Mouse (Mus musculus) inflammation-experienced regulatory T-cells (primary cell): ENCODE results near the gene Abtb1. TPM values are rescaled to one million over a fixed set of nuclear protein-coding genes. Genes with fewer than 3 reads are reported as not detected.

Source experiments
- polyA plus RNA-seq, 2 experiments: library from polyadenylated mRNA; unstranded; fragments of 100-300 nt; shearing (Covaris generic); gene quantifications; one replicate each; pipeline ENCODE4 v1.2.1; 2017

Gene Abtb1
- polyA plus RNA-seq = 10 to 100 TPM; 61.4 to 70.9 TPM

GRCm38 (mm10) chr6:88841781-88842689, at the start of gene Abtb1:
Abtb1 (minus strand) TSS chr6:88841984.

DNA sequence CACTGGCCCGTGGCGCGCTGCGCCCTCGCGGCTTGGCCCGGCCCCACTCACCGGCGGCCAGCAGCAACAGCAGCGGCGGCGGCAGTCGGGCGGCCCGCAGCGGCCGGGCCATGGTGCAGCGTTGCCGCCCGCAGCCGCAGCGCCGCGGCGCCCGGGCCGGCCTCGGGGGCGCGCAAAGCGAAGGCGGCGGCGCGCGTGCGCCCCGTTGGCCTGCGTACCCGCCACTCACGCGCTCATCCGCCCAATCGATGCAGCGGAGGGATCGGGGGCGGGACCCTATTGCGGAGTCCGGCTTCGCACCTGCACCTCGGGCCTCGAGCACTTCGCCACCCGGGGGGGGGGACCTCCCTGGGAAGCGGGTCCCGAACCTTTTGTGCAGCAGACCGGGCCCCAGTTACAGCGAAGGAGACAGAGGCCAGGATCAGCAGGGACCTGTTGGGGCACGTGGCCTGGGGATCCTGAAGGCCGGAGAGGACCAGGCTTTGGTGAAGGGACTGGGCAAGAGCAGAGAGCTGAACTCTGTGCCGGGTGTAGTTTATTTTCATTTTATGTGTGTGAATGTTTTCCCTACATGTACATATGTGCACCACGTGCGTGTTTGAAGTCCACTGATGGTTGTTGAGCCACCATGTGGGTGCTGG, 33.2 kb upstream of the Abtb1 start, which contains the start of gene Podxl2:
Gene Podxl2, minus strand, starts transcription at position 177 of the 641 bp plus-strand sequence.

Other genes with a start within 250 kb of the Abtb1 start
- gene Kbtbd12, start 204.0 kb downstream of the Abtb1 start, polyA plus RNA-seq = under 1 TPM in 1 of 2 experiments, not detected in 1; 0.04 TPM
- gene Mgll, start 117.6 kb downstream of the Abtb1 start, polyA plus RNA-seq = 1 to 10 TPM in 1 of 2 experiments, under 1 TPM in 1; 0.20 to 3.9 TPM
- gene Podxl2, start 33.1 kb upstream of the Abtb1 start, polyA plus RNA-seq = 10 to 100 TPM in 1 of 2 experiments, under 1 TPM in 1; 0.78 to 10.6 TPM
- 10 to 100 TPM; 47.8 to 61.3 TPM for gene Mcm2, start 56.8 kb upstream of the Abtb1 start, polyA plus RNA-seq
- gene Tpra1, start 60.3 kb upstream of the Abtb1 start, polyA plus RNA-seq = 100 to 1,000 TPM in 1 of 2 experiments, 10 to 100 TPM in 1; 93.3 to 127 TPM